Mouse (Mus musculus) kidney, postnatal 36 days (tissue): ENCODE results near the gene Cklf.
"Not testable (repeated sequence)": the region's sequence is repeated elsewhere in the genome, so short reads cannot be mapped to it uniquely, and the experiment has no call there.

ENCODE experiments used
- DNase-seq, 2 experiments: peaks; one replicate each; pipeline ENCODE4 v3.0.0; 2021 to 2022; ENCODE audit warnings: mixed read lengths in 2 of 2

Gene Cklf

GRCm38 (mm10) chr8:104264271-104264935, 13.7 kb downstream of the Cklf start:
- DNase-seq, result not testable (repeated sequence)

- no peak for DNase-seq
These were observed 17.7 kb downstream of the Cklf start for GRCm38 (mm10) chr8:104268368-104268767.

GRCm38 (mm10) chr8:104268937-104269440, 18.3 kb downstream of the Cklf start:
- no peak for DNase-seq

GRCm38 (mm10) chr8:104293081-104293480, 42.4 kb downstream of the Cklf start, which contains the start of gene Cmtm2a:
TSS of gene Cmtm2a (minus strand) at chr8:104293181.
- DNase-seq, result not testable (repeated sequence)

GRCm38 (mm10) chr8:104294396-104294795, 43.7 kb downstream of the Cklf start:
- DNase-seq, result peak; percentile 13 to 26

GRCm38 (mm10) chr8:104301577-104301976, 50.9 kb downstream of the Cklf start:
- not testable (repeated sequence) for DNase-seq

GRCm38 (mm10) chr8:104302536-104302935, 51.9 kb downstream of the Cklf start:
- DNase-seq, result not testable (repeated sequence)

GRCm38 (mm10) chr8:104304962-104305361, 54.3 kb downstream of the Cklf start:
- no peak for DNase-seq

- not testable (repeated sequence) for DNase-seq
These were observed 57.7 kb downstream of the Cklf start for GRCm38 (mm10) chr8:104308341-104308740.

GRCm38 (mm10) chr8:104309441-104310155, 58.9 kb downstream of the Cklf start, which contains the start of the genes Gm45711 and Cmtm1:
TSS of gene Gm45711 (minus strand) at chr8:104310081.
TSS of gene Cmtm1 (minus strand) at chr8:104310145.
- DNase-seq, result not testable (repeated sequence)

- DNase-seq, result not testable (repeated sequence)
These were observed 61.4 kb downstream of the Cklf start for GRCm38 (mm10) chr8:104312023-104312422.

GRCm38 (mm10) chr8:104313311-104313710, 62.6 kb downstream of the Cklf start:
- peak; percentile 24 to 44 for DNase-seq
